Mouse (Mus musculus): ENCODE measurements at regions not wholly inside any gene's neighbourhood (a gene's known extent, or its start where the extent isn't known, plus 50 kb on each side); places are given as distances from the start of the nearest gene placed in this dataset.

- TF ChIP-seq CTCF (IDR thresholded peaks at IDR 0.05; ENCODE audit: borderline replicate concordance, extremely low read depth, insufficient read depth, insufficient read length) = peak; percentile 69; the same call in 1 of the 2 replicates
- no peak for TF ChIP-seq POLR2A (IDR thresholded peaks at IDR 0.05; ENCODE audit: borderline replicate concordance, extremely low read depth, insufficient read depth, insufficient read length, poor library complexity, severe bottlenecking)
Observed at GRCm38 (mm10) chr11:109030486-109030885, 110.3 kb downstream of the Axin2 start.
